Mouse (Mus musculus) hindbrain, embryonic 11.5 days (tissue): ENCODE measurements around the gene Dek. TPM values are rescaled to one million over a fixed set of nuclear protein-coding genes. Genes with fewer than 3 reads are reported as not detected.
A peak's percentile ranks its signal among the peaks of the same experiment; 100 is the strongest.

ENCODE experiments used
- ATAC-seq: fragments of 200-750 bp; cut with Nextera tagmentation; 2 replicates; pipeline ENCODE4 v1.8.0; 2017; ENCODE audit warnings: mild to moderate bottlenecking, moderate TSS enrichment, moderate library complexity; ENCODE audit not compliant: low FRiP score
- DNase-seq: peaks from one replicate; pipeline ENCODE4 v3.0.0-alpha.2; 2015; ENCODE audit warnings: low spot score
- H3K27ac ChIP-seq: fragments of 300-500 bp; sonication (generic); 2 replicates; pipeline ENCODE4 v1.5.1; 2014; ENCODE audit warnings: mild to moderate bottlenecking, low read depth, low read length
- H3K27me3 ChIP-seq: fragments of 300-500 bp; sonication (generic); 2 replicates; pipeline ENCODE4 v1.6.1; 2014; ENCODE audit warnings: mild to moderate bottlenecking, low read length, moderate library complexity, mixed read lengths; ENCODE audit not compliant: control insufficient read depth, insufficient read depth
- H3K36me3 ChIP-seq: fragments of 300-500 bp; sonication (generic); 2 replicates; pipeline ENCODE4 v1.6.1; 2014; ENCODE audit warnings: mild to moderate bottlenecking, low read length, moderate library complexity, mixed read lengths; ENCODE audit not compliant: control insufficient read depth, insufficient read depth
- H3K4me1 ChIP-seq: fragments of 300-500 bp; sonication (generic); replicated peaks from 2 replicates; pipeline ENCODE4 v1.6.1; 2014; ENCODE audit warnings: low read length, mixed read lengths; ENCODE audit not compliant: control insufficient read depth, insufficient read depth
- H3K4me2 ChIP-seq: fragments of 300-500 bp; sonication (generic); replicated peaks from 2 replicates; pipeline ENCODE4 v1.6.1; 2014; ENCODE audit warnings: mild to moderate bottlenecking, low read depth, low read length
- H3K4me3 ChIP-seq: fragments of 300-500 bp; sonication (generic); 2 replicates; pipeline ENCODE4 v1.5.1; 2014; ENCODE audit warnings: low read depth, low read length
- H3K9ac ChIP-seq: fragments of 300-500 bp; sonication (generic); 2 replicates; pipeline ENCODE4 v1.6.1; 2014; ENCODE audit warnings: low read depth, low read length
- H3K9me3 ChIP-seq: fragments of 300-500 bp; sonication (generic); 2 replicates; pipeline ENCODE4 v1.6.1; 2016; ENCODE audit warnings: low read length; ENCODE audit not compliant: control insufficient read depth
- WGBS: fragments of 180-500 bp; shearing (Covaris S2); extraction: QIAGEN DNeasy Blood & Tissue Kit; methylation state at CpG from one replicate; pipeline ENCODE4 v1.1.7; 2014; 5-methylcytosine and 5-hydroxymethylcytosine counted together
- polyA plus RNA-seq: library from polyadenylated mRNA; unstranded; fragments of >200 nt; fragmentation: Nextera tagmentation; extraction: Ambion mirVana; gene quantifications from 2 replicates; pipeline ENCODE4 v1.2.1, GENCODE M21; 2014

Dek gene
- polyA plus RNA-seq, 1 experiment from 2014 or later = 335 TPM

DNA sequence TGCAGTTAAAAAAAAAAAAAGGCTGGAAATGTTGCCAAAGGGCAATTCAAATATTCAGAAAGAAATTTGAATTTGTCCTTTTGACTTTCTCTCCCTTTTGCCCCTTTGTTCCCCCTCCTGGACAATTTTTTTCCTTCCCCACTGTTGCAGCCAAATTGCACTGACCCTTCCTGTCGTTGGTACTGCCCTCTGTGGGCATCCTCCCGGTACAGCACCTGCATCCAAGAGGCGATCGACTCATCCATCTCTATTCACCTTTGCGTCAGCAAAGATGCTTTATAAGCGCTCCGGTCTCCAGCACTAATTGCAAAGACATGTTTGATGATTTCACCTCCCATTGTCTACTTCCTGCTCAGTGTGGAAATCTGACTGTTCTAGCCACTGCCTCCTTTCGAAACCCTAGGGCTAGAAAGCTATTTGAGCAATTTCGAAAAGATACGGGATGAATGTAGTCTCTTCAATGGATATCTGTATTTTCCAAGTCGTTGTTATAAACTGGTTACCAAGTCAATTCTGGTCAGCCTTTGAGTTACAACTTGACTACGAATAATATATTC, 15.4 kb upstream of the Dek start:
- Histone ChIP-seq H3K9ac (no peak overlapping the region), H3K4me2 (no peak overlapping the region), H3K36me3 (no peaks in the 10 kb centered on the region), H3K27me3 (peaks cover 14% of the 10 kb centered on the region), H3K4me3 (no peak overlapping the region), H3K9me3 (no peaks in the 10 kb centered on the region), H3K4me1 (no peaks in the 10 kb centered on the region), H3K27ac (no peak overlapping the region)
- DNase-seq (peak; percentile 30), ATAC-seq (no peak)
- WGBS = 41% methylated on average over 12 of the region's 12 CpGs

DNA sequence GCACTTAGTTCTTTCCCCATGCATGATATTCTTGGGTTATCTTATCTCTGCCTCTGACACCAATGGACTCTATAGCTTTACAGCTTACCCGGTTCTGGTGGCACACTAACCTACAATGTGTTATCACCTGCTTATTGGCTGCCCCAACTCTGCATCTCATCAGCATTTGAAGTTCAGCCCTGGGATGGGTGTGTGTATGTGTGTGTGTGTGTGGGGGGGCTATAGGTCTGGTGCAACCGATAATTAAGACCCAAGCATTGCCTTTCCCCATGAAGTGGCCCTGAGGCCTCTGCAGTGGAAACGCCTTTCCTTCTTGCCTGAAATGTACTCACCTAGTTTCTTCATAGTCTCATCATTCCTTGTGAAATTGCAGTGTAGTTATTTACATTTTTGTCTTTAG, 10.0 kb upstream of the Dek start:
- DNase-seq (no peak), ATAC-seq (no peak)
- Histone ChIP-seq H3K9ac (no peak overlapping the region), H3K36me3 (no peaks in the 10 kb centered on the region), H3K4me1 (no peaks in the 10 kb centered on the region), H3K4me3 (no peak overlapping the region), H3K27me3 (no peaks in the 10 kb centered on the region), H3K27ac (no peak overlapping the region), H3K4me2 (no peak overlapping the region), H3K9me3 (no peaks in the 10 kb centered on the region)
- WGBS = 86% methylated on average over 3 of the region's 3 CpGs

DNA sequence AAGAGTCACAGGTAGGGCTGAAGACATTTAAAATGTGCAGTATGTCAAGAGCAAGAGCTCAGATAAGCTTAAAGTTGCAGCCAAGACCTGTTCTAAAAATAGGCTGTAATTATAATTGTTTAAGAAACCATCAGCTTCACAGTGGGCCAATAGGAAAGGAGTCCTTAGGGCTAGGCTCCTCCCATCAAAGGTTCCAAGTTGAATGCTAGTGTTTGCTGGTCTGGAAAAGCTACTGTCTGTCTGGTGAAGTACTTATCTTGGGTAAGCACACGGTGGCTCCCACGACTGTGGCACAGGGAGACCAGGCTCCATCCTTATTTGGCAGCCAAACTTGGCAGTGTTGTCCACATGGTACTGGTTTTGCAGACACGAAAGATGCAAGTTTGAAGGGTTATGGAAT, 6.9 kb upstream of the Dek start:
- 70% methylated on average over 3 of the region's 3 CpGs for WGBS
- Histone ChIP-seq H3K4me2 (no peak overlapping the region), H3K27me3 (no peaks in the 10 kb centered on the region)

DNA sequence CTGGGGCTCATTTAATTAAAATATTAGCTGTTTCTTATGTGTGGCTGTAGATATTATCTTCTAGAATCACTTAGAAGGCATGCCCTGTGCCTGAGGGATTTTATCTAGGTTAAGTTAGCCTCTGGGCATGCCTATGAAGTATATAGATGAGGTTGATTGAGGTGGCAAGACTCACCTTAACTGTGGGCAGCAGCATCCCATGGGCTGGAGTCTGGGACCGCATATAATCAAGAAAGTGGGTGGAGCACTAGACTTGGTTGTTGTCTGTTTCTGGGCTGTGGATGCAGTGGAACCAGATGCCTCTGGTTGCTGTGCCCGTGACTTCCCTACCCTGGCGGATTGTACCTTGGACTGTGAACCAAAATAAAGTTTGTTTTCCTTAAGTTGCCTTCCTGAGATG, 6.1 kb upstream of the Dek start:
- no peak overlapping the region for H3K9ac ChIP-seq
- 84% methylated on average over 3 of the region's 3 CpGs for WGBS
- H3K4me1 ChIP-seq = no peaks in the 10 kb centered on the region
- no peaks in the 10 kb centered on the region for H3K36me3 ChIP-seq
- DNase-seq (no peak), ATAC-seq (no peak)
- H3K4me2 ChIP-seq = no peak overlapping the region
- H3K9me3 ChIP-seq = no peaks in the 10 kb centered on the region
- no peaks in the 10 kb centered on the region for H3K27me3 ChIP-seq
- no peak overlapping the region for H3K27ac ChIP-seq
- no peak overlapping the region for H3K4me3 ChIP-seq

More for the DNA sequence above, 6.9 kb upstream of the Dek start:
- Histone ChIP-seq H3K27ac (no peak overlapping the region), H3K9ac (no peak overlapping the region), H3K36me3 (no peaks in the 10 kb centered on the region), H3K9me3 (no peaks in the 10 kb centered on the region), H3K4me1 (no peaks in the 10 kb centered on the region), H3K4me3 (no peak overlapping the region)
- DNase-seq (no peak), ATAC-seq (no peak)

DNA sequence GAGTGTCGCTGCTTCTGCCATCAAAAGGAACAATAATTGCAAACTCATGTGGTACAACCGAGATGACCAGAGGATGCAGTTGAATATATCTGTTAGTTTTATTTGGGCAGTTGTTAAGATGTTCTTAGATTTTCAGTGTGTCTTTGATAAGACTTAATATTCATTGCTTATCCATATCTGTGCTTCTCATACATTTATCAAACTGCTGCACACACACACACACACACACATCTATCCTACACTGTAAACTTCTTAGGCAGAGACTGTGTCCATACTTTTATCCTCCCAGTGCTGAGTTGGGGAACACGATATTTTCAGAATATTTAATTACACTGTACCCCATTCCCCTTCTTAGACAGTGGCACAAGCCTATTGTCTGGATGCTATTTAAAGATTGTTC, 5.2 kb upstream of the Dek start:
- no peak for DNase-seq
- Histone ChIP-seq H3K27me3 (no peaks in the 10 kb centered on the region), H3K4me1 (no peaks in the 10 kb centered on the region), H3K9ac (no peak overlapping the region), H3K9me3 (no peaks in the 10 kb centered on the region), H3K36me3 (no peaks in the 10 kb centered on the region), H3K4me2 (no peak overlapping the region), H3K27ac (no peak overlapping the region), H3K4me3 (no peak overlapping the region)
- 85% methylated on average over 3 of the region's 3 CpGs for WGBS
- ATAC-seq = no peak

DNA sequence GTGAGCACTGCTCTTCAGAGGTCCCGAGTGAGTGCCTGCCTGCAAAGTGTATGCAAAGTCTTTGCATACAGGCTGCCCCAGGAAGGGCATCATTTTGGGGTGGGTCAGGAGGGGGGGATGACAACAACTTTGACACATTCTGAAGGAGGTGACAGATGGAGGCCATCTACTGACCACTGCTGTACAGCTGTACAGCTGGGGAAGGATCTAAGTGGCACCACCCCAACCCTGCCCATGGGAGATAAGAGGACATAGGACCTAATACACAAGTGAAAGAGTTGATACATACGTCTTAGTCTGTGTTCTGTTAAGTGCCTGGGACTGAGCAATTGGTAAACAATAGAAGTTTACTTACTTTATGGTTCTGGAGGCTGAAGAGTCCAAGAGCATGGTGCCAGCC, 3.2 kb upstream of the Dek start:
- Histone ChIP-seq H3K4me3 (no peak overlapping the region), H3K4me2 (no peak overlapping the region), H3K9me3 (no peaks in the 10 kb centered on the region), H3K27ac (no peak overlapping the region), H3K4me1 (no peaks in the 10 kb centered on the region), H3K27me3 (no peaks in the 10 kb centered on the region), H3K36me3 (no peaks in the 10 kb centered on the region), H3K9ac (no peak overlapping the region)
- 80% methylated on average over 2 of the region's 2 CpGs for whole genome bisulfite sequencing
- DNase-seq (no peak), ATAC-seq (no peak)

DNA sequence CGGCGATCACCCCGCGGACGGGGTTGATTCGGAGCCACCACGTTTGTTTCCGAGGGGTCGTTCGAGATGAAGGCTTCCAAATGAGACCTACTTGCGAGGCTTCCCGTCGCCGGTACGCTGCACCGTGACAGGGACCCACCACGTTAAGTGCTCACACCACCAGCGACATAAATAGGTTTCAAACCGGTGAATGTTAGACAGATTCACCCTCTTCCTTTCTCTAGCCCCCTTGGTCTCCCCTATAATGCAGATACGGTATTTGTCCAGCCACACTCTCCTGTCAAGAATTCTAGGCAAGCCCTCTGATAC, 533 bp upstream of the Dek start:
- WGBS = 1% methylated on average over 20 of the region's 20 CpGs
- no peaks in the 10 kb centered on the region for H3K27me3 ChIP-seq
- H3K27ac ChIP-seq = peak overlapping the region; percentile 99
- H3K36me3 ChIP-seq = no peaks in the 10 kb centered on the region
- H3K4me3 ChIP-seq = peak overlapping the region; percentile 98
- DNase-seq = no peak
- peak overlapping the region; percentile 99 for H3K9ac ChIP-seq
- H3K9me3 ChIP-seq = no peaks in the 10 kb centered on the region
- peaks cover 4% of the 10 kb centered on the region for H3K4me1 ChIP-seq
- H3K4me2 ChIP-seq = peak overlapping the region; percentile 65
- ATAC-seq = peak; percentile 33

DNA sequence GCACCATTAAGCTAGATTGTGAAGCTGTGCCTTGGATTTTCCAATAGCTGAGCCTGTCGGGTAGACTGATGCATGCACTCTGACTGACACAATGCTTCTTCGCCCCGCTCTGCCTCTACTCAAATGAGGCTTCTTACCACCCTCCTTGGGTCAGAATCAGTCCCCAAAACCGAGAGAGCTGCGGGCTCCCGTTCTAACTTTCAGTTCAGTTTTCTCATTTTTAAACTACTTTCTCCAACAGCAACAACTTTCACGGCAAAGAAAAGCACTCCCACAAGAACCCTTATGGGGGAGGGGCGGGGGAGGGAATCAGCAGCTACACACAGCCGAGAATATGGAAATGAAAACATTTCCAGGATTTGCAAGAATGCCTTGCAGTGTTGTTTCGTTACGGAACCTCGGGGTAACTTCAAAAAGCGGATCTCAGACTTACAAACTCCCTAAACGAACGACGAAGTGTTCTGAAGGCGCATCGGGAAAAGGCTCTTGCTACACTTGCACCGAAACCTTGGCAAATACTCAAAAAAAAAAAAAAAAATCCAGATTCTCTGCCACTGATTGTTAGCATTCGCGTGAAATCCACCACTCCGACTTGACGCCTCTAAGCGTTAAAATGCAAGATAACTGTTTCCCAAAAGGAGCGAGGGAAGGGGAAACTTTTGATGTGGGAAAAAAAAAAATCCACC, 1.0 kb downstream of the Dek start:
- no peak for ATAC-seq
- H3K4me1 ChIP-seq = peaks cover 4% of the 10 kb centered on the region
- peak overlapping the region; percentile 64 for H3K4me2 ChIP-seq
- H3K36me3 ChIP-seq = no peaks in the 10 kb centered on the region
- no peaks in the 10 kb centered on the region for H3K27me3 ChIP-seq
- H3K9ac ChIP-seq = peak overlapping the region; percentile 99
- under 1% methylated on average over 25 of the region's 25 CpGs for WGBS
- H3K9me3 ChIP-seq = no peaks in the 10 kb centered on the region
- DNase-seq = peak; percentile 67
- peak overlapping the region; percentile 99 for H3K27ac ChIP-seq
- peak overlapping the region; percentile 98 for H3K4me3 ChIP-seq

DNA sequence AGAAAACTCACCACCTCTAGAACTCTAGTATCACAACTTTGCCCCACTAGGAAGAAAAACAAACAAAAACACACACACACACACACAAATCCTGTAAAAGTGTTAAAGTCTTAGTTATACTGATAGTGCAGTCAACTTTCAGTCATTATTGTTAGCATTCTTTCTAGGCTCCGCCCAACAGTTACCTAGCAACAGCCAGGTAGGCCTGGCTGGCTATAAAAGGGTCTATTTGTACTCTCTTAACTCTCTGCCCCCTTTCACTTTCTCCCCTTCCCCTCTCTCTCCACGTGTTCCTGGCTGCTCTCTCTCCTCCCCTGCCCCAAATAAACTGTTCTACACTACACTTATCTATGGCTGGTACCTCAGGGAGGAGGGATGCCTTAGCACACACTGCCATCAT, 1.9 kb downstream of the Dek start:
- Histone ChIP-seq H3K4me1 (peaks cover 4% of the 10 kb centered on the region), H3K4me3 (peak overlapping the region; percentile 98), H3K4me2 (peak overlapping the region; percentile 64), H3K9ac (no peak overlapping the region; the same call in 1 of the 2 replicates), H3K27me3 (no peaks in the 10 kb centered on the region), H3K9me3 (no peaks in the 10 kb centered on the region), H3K27ac (no peak overlapping the region), H3K36me3 (no peaks in the 10 kb centered on the region)
- WGBS = 16% methylated on average over 2 of the region's 2 CpGs
- DNase-seq = no peak
- no peak for ATAC-seq
